Mouse (Mus musculus) embryonic stem cell, embryonic (primary cell): ENCODE results near the gene Mus81.

Experiments
- CTCF ChIA-PET, 4 experiments: fragments of 300-600 bp in 2 of 4; fragments of 350-600 bp in 2 of 4; sonication (Branson Sonifier 250); formaldehyde crosslinking; loops; one replicate each; lab custom pipeline; 2022; ENCODE audit warnings: inconsistent platforms in 2 of 4; lab: Charles Lee
- POLR2A ChIA-PET, 4 experiments: fragments of 300-600 bp in 2 of 4; fragments of 350-600 bp in 2 of 4; sonication (Branson Sonifier 250); formaldehyde crosslinking; loops; one replicate each; lab custom pipeline; 2022; ENCODE audit warnings: antibody characterized with exemption in 4 of 4, inconsistent platforms in 1 of 4; lab: Charles Lee

The Mus81 gene

GRCm38 (mm10) chr19:5485821-5486220 is 2.4 kb downstream of the Mus81 start:
- CTCF ChIA-PET: interaction anchor here in 1 of 4 experiments (2.7 to 4.7 kb wide), 3 partner anchors 10 to 82 kb away, joined by 8 to 118 read pairs (median 16); partner anchors contain the start of genes Ap5b1, Ctsw and Fibp
- POLR2A ChIA-PET: interaction anchor here in 3 of 4 experiments (0.8 to 21.3 kb wide), 16 partner anchors 9 to 599 kb away, joined by 3 to 735 read pairs (median 21); partner anchors contain the start of genes Ccdc85b (in 3 of the 3), Efemp2 (in 3 of the 3), AI837181 (in 2 of the 3) and Ctsw (in 2 of the 3)

GRCm38 (mm10) chr19:5485371-5485770 is 2.8 kb downstream of the Mus81 start:
- ChIA-PET CTCF (interaction anchor here in 1 of 4 experiments (2.7 kb wide), 1 partner anchor 11 kb away, joined by 8 read pairs; no protein-coding TSS in a partner anchor), POLR2A (interaction anchor here in 3 of 4 experiments (1.0 to 21.3 kb wide), 11 partner anchors 9 to 356 kb away, joined by 3 to 735 read pairs (median 5); partner anchors contain the start of genes Ccdc85b (in 3 of the 3), Ctsw (in 2 of the 3), Fibp (in 2 of the 3) and AI837181 (in 1 of the 3))

DNA sequence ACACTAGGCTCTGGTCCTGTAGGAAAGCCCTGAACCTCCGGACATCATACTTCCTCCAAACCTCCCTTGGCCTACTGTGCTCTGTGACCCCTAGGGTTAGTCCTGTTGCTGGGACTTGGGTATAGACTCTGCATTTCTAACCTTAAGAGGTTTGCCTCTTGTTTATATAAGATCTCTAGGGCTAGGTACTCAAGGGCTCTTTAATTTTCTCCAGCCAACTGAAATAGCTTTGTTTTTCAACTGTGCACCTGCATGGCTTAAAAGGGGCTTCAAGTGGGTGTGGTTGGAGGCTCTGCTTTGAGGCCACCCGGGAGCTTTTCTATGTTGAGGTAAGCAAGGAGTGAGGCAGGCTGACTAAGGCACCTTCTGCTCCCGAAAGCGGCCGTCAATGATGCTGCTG is 3.7 kb downstream of the Mus81 start:
- POLR2A ChIA-PET: interaction anchor here in 3 of 4 experiments (1.0 to 21.3 kb wide), 10 partner anchors 9 to 357 kb away, joined by 4 to 735 read pairs (median 5); partner anchors contain the start of genes Ccdc85b (in 3 of the 3), Ctsw (in 2 of the 3), Efemp2 (in 2 of the 3) and Fibp (in 2 of the 3)

GRCm38 (mm10) chr19:5483386-5484359 is 4.5 kb downstream of the Mus81 start:
- ChIA-PET CTCF (interaction anchor here in 1 of 4 experiments (1.0 to 1.3 kb wide), 2 partner anchors 20 kb away, joined by 5 to 6 read pairs; no protein-coding TSS in a partner anchor), POLR2A (interaction anchor here in 3 of 4 experiments (0.6 to 21.3 kb wide), 9 partner anchors 10 to 667 kb away, joined by 3 to 735 read pairs (median 4); partner anchors contain the start of genes Ccdc85b (in 2 of the 3), Ctsw (in 2 of the 3), Efemp2 (in 2 of the 3) and Fibp (in 2 of the 3))

More for the DNA sequence above, 3.7 kb downstream of the Mus81 start:
- CTCF ChIA-PET: interaction anchor here in 1 of 4 experiments (1.0 kb wide), 1 partner anchor 21 kb away, joined by 6 read pairs; no protein-coding TSS in a partner anchor

- ChIA-PET POLR2A (interaction anchor here in 3 of 4 experiments (0.7 to 28.9 kb wide), 8 partner anchors 5 to 604 kb away, joined by 3 to 735 read pairs (median 30); partner anchors contain the start of genes Ccdc85b (in 2 of the 3), Cfl1 (in 2 of the 3), Ctsw (in 2 of the 3) and Fibp (in 2 of the 3)), CTCF (interaction anchor here in 1 of 4 experiments (1.6 kb wide), 1 partner anchor 17 kb away, joined by 4 read pairs; no protein-coding TSS in a partner anchor)
Measured at GRCm38 (mm10) chr19:5481398-5481797, 6.8 kb downstream of the Mus81 start.

DNA sequence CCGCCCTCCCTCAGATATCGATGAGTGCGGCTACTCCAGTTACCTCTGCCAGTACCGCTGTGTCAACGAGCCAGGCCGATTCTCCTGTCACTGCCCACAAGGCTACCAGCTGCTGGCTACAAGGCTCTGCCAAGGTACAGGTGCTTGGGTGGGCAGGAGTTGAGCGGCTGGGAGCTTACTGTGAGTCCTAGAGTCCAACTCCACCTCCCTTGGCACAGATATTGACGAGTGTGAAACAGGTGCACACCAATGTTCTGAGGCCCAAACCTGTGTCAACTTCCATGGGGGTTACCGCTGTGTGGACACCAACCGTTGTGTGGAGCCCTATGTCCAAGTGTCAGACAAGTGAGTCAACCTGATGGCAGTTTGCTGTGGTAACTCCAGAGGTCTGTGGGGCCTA is 8.2 kb downstream of the Mus81 start:
- CTCF ChIA-PET: no interaction called here

DNA sequence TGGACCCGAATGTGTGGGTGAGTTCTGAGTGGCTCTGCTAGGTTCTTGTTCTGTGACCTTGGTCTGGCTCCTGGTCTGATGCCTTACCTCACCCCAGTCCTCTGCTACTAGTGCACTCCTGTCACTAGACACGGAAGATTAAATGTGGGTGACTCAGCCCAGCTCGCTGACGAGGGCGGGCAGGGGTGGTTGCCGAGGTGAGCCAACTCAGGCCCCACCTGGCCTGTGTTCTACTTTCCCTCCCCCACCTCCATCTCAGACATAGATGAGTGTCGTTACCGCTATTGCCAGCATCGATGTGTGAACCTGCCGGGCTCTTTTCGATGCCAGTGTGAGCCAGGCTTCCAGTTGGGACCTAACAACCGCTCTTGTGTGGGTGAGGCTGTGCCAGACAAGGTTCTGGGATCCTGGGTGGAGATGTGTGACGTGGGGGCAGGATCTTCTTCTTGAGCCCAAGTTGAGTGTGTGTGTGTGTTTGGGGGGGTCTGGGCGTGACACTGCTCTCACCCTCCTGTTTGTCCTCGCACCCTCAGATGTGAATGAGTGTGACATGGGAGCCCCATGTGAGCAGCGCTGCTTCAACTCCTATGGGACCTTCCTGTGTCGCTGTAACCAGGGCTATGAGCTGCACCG is 10.4 kb downstream of the Mus81 start:
- CTCF ChIA-PET: interaction anchor here in 3 of 4 experiments (0.6 to 1.8 kb wide), 5 partner anchors 10 to 212 kb away, joined by 4 to 12 read pairs (median 7); partner anchors contain the start of gene Mus81 (in 2 of the 3)
- POLR2A ChIA-PET: interaction anchor here in 3 of 4 experiments (0.6 to 28.9 kb wide), 8 partner anchors 9 to 364 kb away, joined by 3 to 735 read pairs (median 30); partner anchors contain the start of genes Cfl1 (in 3 of the 3), Mus81 (in 3 of the 3), Ccdc85b (in 1 of the 3) and Ctsw (in 1 of the 3)

More for the DNA sequence above, 8.2 kb downstream of the Mus81 start:
- POLR2A ChIA-PET: interaction anchor here in 2 of 4 experiments (1.6 to 28.9 kb wide), 6 partner anchors 7 to 16 kb away, joined by 7 to 735 read pairs (median 222); partner anchors contain the start of genes Ccdc85b (in 2 of the 2), Cfl1 (in 2 of the 2), Ctsw (in 2 of the 2) and Fibp (in 2 of the 2)

DNA sequence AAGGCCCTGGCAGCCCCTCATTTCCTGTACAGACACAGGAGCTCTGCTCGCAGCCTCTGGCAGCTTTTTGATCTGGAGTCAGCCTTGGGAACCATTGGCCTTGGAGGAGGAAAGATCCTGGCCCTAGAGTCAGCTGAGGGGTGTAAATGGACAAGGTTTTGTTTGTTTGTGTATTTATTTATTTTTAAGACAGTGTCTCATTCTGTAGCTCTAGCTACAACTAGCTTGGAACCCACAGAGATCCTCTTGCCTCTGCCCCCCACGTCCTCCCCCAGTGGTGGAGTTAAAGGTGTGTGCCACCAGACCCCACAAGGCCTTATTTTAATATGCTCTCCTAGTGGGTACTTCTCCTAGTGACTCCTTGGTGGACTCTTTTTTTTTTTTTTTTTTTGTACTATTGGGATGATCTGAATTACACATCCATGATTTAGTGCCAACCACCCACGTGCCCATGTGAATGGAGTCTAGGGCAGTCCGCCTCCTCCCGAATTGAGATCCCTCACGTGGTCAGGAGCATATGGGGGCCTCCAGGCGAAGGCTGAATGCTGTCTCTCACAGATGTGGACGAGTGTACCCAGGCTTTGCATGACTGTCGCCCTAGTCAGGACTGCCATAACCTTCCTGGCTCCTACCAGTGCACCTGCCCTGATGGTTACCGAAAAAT is 11.1 kb downstream of the Mus81 start:
- ChIA-PET POLR2A (interaction anchor here in 3 of 4 experiments (0.5 to 28.9 kb wide), 17 partner anchors 8 to 993 kb away, joined by 3 to 735 read pairs (median 4); partner anchors contain the start of genes Cfl1 (in 3 of the 3), Mus81 (in 3 of the 3), Ctsw (in 2 of the 3) and AI837181 (in 1 of the 3)), CTCF (interaction anchor here in 2 of 4 experiments (1.3 to 1.8 kb wide), 2 partner anchors 10 to 11 kb away, joined by 5 to 7 read pairs; partner anchors contain the start of gene Mus81 (in 1 of the 2))

GRCm38 (mm10) chr19:5475069-5475714 is 13.0 kb downstream of the Mus81 start:
- POLR2A ChIA-PET: interaction anchor here (0.6 to 28.9 kb wide), 22 partner anchors 10 to 312 kb away, joined by 3 to 735 read pairs (median 5); partner anchors contain the start of genes Mus81 (in 4 of the 4), Cfl1 (in 3 of the 4), Ccdc85b (in 2 of the 4) and Fibp (in 1 of the 4)

DNA sequence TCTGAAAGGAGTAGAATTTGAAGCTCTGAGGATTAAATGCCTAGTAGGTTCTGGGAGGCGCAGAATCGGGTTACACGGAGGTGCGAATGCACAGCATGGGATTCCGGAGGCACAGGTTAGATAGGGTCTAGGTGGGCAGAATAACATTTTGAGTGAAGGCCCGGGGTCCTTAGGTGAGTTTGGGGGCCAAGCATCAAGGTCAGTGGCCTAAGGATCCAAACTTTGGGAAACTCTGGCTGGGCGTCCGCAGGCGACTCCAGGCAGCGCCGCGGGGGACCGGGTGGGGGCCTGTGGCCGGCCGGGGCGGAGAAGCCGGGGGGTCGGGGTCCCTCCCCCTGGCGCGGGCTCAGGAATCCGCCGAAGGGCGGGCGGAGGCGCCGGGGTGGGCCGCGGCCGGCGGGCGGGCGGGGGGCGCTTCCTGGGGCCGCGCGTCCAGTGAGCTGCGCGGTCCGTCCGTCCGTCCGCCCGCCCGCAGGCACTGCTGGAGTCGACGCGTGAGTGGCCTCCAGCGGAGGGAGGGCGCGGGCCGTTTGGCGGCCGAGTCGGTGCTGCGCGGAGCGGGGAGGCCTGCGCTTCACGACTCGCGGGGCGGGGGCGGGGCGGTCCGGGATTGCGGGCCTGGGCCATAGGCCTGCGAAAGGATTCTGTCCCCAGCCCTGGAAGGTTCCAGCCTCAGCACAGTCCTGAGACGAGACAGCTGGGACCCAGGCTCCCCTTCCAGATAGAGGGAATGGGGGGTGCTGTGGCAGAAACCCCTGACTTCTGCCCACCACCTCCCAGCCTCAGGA is 13.7 kb downstream of the Mus81 start:
- ChIA-PET CTCF (interaction anchor here (0.5 to 3.3 kb wide), 12 partner anchors 11 to 94 kb away, joined by 3 to 21 read pairs (median 8); partner anchors contain the start of genes Mus81 (in 3 of the 4) and Ccdc85b (in 1 of the 4)), POLR2A (interaction anchor here (0.5 to 28.9 kb wide), 24 partner anchors 10 to 372 kb away, joined by 3 to 735 read pairs (median 5); partner anchors contain the start of genes Mus81 (in 4 of the 4), Cfl1 (in 3 of the 4), Ccdc85b (in 2 of the 4) and Fibp (in 1 of the 4))

More at GRCm38 (mm10) chr19:5475069-5475714, 13.0 kb downstream of the Mus81 start:
- CTCF ChIA-PET: interaction anchor here in 3 of 4 experiments (0.5 to 3.3 kb wide), 11 partner anchors 11 to 791 kb away, joined by 3 to 21 read pairs (median 4); partner anchors contain the start of gene Mus81 (in 3 of the 3)

DNA sequence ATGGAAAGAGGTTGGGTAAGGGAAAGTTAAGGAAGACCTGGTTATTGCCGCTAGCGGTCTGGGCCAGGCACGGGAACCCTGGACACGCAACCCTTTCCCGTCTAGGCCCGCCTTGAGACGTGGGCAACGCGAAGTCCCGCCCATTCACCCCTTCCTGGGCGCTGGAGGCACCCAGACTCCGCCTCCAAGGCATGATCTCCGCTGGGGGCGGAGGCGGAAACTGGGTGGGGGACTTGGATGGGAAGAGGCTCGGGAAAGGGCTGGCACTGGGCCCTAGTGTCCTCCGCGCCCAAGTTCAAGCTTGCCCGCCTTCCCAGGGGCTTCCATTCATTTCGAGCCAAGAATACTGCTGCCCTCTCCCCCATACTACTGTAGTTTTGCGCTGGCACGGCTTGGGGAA is 14.5 kb downstream of the Mus81 start, which contains the start of gene Efemp2:
Gene Efemp2, plus strand, starts transcription at position 235 of the 400 bp plus-strand sequence.
- ChIA-PET CTCF (interaction anchor here (0.7 to 3.3 kb wide), 10 partner anchors 10 to 240 kb away, joined by 3 to 21 read pairs (median 8); partner anchors contain the start of genes Mus81 (in 3 of the 4), Ap5b1 (in 1 of the 4) and Ccdc85b (in 1 of the 4)), POLR2A (interaction anchor here (0.5 to 28.9 kb wide), 18 partner anchors 10 to 373 kb away, joined by 3 to 735 read pairs (median 6); partner anchors contain the start of genes Mus81 (in 4 of the 4), Cfl1 (in 3 of the 4), Ccdc85b (in 2 of the 4) and Fibp (in 2 of the 4))

DNA sequence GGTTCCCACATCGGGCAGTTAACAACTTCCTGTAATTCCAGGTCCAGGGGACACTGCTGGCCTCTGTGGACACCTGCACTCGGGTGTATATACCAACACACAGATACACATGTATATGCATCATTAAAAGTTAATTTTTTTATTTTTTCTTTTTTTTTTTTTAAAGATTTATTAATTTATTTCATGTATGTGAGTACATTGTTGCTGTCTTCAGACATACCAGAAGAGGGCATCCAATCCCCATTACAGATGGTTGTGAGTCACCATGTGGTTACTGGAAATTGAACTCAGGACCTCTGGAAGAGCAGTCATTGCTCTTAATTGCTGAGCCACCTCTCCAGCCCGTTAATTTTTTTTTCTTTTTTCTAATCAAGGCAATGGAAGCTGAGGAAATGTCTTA is 15.3 kb downstream of the Mus81 start:
- POLR2A ChIA-PET: interaction anchor here in 3 of 4 experiments (0.7 to 28.9 kb wide), 12 partner anchors 9 to 176 kb away, joined by 3 to 735 read pairs (median 6); partner anchors contain the start of genes Cfl1 (in 3 of the 3), Mus81 (in 3 of the 3), Fibp (in 2 of the 3) and Ccdc85b (in 1 of the 3)
- CTCF ChIA-PET: interaction anchor here (0.8 to 3.3 kb wide), 8 partner anchors 9 to 95 kb away, joined by 3 to 21 read pairs (median 6); partner anchors contain the start of genes Mus81 (in 2 of the 4), Ap5b1 (in 1 of the 4) and Ccdc85b (in 1 of the 4)

DNA sequence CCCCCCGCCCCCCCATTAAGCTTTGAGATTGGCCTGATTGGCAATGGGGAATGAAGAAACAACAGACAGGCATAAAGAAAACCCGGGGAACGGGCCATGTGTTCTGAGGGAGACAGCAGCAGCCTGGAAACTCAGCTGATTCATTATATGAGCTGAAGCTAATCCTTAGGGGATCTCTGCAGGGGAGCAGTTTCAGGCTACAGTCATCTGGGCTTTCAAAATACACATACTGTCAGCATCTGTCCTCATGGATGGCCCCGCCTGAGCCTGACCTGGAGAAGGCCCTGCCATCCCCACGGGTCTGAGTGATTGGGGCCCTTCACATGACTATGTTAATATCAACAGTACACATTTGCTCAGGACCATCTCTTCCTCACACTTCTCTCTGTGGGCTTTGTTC is 16.4 kb downstream of the Mus81 start:
- CTCF ChIA-PET: interaction anchor here in 3 of 4 experiments (0.7 to 1.9 kb wide), 6 partner anchors 8 to 316 kb away, joined by 3 to 7 read pairs (median 3); partner anchors contain the start of genes Fibp (in 1 of the 3) and Mus81 (in 1 of the 3)
- POLR2A ChIA-PET: interaction anchor here in 3 of 4 experiments (0.7 to 28.9 kb wide), 9 partner anchors 14 to 574 kb away, joined by 3 to 735 read pairs (median 4); partner anchors contain the start of genes Ccdc85b (in 2 of the 3), Cfl1 (in 2 of the 3) and Mus81 (in 2 of the 3)
